Mouse (Mus musculus): ENCODE results near the gene Stra8.

Gene Stra8

GRCm38 (mm10) chr6:34942446-34942845 is 22.5 kb downstream of the Stra8 start:
- no peak for DNase-seq (ENCODE audit: low spot score)

GRCm38 (mm10) chr6:34943499-34943898 is 23.5 kb downstream of the Stra8 start:
- no peak for DNase-seq (ENCODE audit: low spot score)

- DNase-seq (ENCODE audit: low spot score), result no peak
Observed at GRCm38 (mm10) chr6:34946486-34947079, 26.6 kb downstream of the Stra8 start.

GRCm38 (mm10) chr6:34948461-34948860 is 28.5 kb downstream of the Stra8 start:
- DNase-seq (ENCODE audit: low spot score), result no peak

- no peak for DNase-seq (ENCODE audit: low spot score)
Observed at GRCm38 (mm10) chr6:34951518-34951917, 31.6 kb downstream of the Stra8 start.

- no peak for DNase-seq (ENCODE audit: low spot score)
Observed at GRCm38 (mm10) chr6:34951956-34952667, 32.1 kb downstream of the Stra8 start.

GRCm38 (mm10) chr6:34954926-34955861 is 35.2 kb downstream of the Stra8 start:
- no peak for DNase-seq (ENCODE audit: low spot score)

- no peak for DNase-seq (ENCODE audit: low spot score)
Observed at GRCm38 (mm10) chr6:34955862-34956241, 35.9 kb downstream of the Stra8 start.

- DNase-seq (ENCODE audit: low spot score), result no peak
Observed at GRCm38 (mm10) chr6:34959131-34959530, 39.2 kb downstream of the Stra8 start.

GRCm38 (mm10) chr6:34964550-34964949 is 44.6 kb downstream of the Stra8 start:
- no peak for DNase-seq (ENCODE audit: low spot score)

GRCm38 (mm10) chr6:34965819-34966539 is 46.0 kb downstream of the Stra8 start:
- no peak for DNase-seq (ENCODE audit: low spot score)

- DNase-seq (ENCODE audit: low spot score), result no peak
Observed at GRCm38 (mm10) chr6:34971181-34971580, 51.2 kb downstream of the Stra8 start.

- DNase-seq (ENCODE audit: low spot score), result no peak
Observed at GRCm38 (mm10) chr6:34979291-34979690, 59.3 kb downstream of the Stra8 start.

- no peak for DNase-seq (ENCODE audit: low spot score)
Observed at GRCm38 (mm10) chr6:34980661-34981060, 60.7 kb downstream of the Stra8 start.

- peak; percentile 13 for DNase-seq (ENCODE audit: low spot score)
Observed at GRCm38 (mm10) chr6:34987085-34987645, 67.2 kb downstream of the Stra8 start.

GRCm38 (mm10) chr6:34988081-34988761 is 68.3 kb downstream of the Stra8 start, which contains the start of gene Slc23a4:
Gene Slc23a4, minus strand, starts transcription at chr6:34988404.
- DNase-seq (ENCODE audit: low spot score), result peak; percentile 41

Measured in testis, postnatal 10 days (tissue).